Mouse (Mus musculus): ENCODE measurements at regions not wholly inside any gene's neighbourhood (a gene's known extent, or its start where the extent isn't known, plus 50 kb on each side); places are given as distances from the start of the nearest gene placed in this dataset.

- no peak for DNase-seq (ENCODE audit: low spot score)
Observed at GRCm38 (mm10) chr17:77819698-77820097, 380.4 kb upstream of the Crim1 start.

- DNase-seq (ENCODE audit: low spot score) = no peak
Observed at GRCm38 (mm10) chr17:77843949-77844348, 356.1 kb upstream of the Crim1 start.

- DNase-seq (ENCODE audit: low spot score) = no peak
Observed at GRCm38 (mm10) chr17:77874497-77874896, 325.6 kb upstream of the Crim1 start.

GRCm38 (mm10) chr17:77877016-77877415, 323.0 kb upstream of the Crim1 start:
- no peak for DNase-seq (ENCODE audit: low spot score)

GRCm38 (mm10) chr17:77885150-77885549, 314.9 kb upstream of the Crim1 start:
- DNase-seq (ENCODE audit: low spot score) = no peak

GRCm38 (mm10) chr17:77889147-77889546, 310.9 kb upstream of the Crim1 start:
- DNase-seq (ENCODE audit: low spot score) = peak; percentile 39

- peak; percentile 45 for DNase-seq (ENCODE audit: low spot score)
Observed at GRCm38 (mm10) chr17:77904412-77904811, 295.6 kb upstream of the Crim1 start.

- DNase-seq (ENCODE audit: low spot score) = no peak
Observed at GRCm38 (mm10) chr17:77913962-77914450, 286.0 kb upstream of the Crim1 start.

GRCm38 (mm10) chr17:77930253-77930652, 269.8 kb upstream of the Crim1 start:
- DNase-seq (ENCODE audit: low spot score) = no peak

GRCm38 (mm10) chr17:77930967-77931591, 269.0 kb upstream of the Crim1 start:
- DNase-seq (ENCODE audit: low spot score) = no peak

GRCm38 (mm10) chr17:77933192-77933591, 266.9 kb upstream of the Crim1 start:
- DNase-seq (ENCODE audit: low spot score) = no peak

- no peak for DNase-seq (ENCODE audit: low spot score)
Observed at GRCm38 (mm10) chr17:77958048-77958447, 242.0 kb upstream of the Crim1 start.

GRCm38 (mm10) chr17:77961296-77961695, 238.8 kb upstream of the Crim1 start:
- no peak for DNase-seq (ENCODE audit: low spot score)

- no peak for DNase-seq (ENCODE audit: low spot score)
Observed at GRCm38 (mm10) chr17:77963358-77963757, 236.7 kb upstream of the Crim1 start.

- DNase-seq (ENCODE audit: low spot score) = no peak
Observed at GRCm38 (mm10) chr17:77968510-77968909, 231.5 kb upstream of the Crim1 start.

- no peak for DNase-seq (ENCODE audit: low spot score)
Observed at GRCm38 (mm10) chr17:77969187-77969586, 230.9 kb upstream of the Crim1 start.

All from layer of hippocampus, adult 9-10 months (tissue).